23 mouse cellular contexts compared by ENCODE assay signal in the genomic region with DNA sequence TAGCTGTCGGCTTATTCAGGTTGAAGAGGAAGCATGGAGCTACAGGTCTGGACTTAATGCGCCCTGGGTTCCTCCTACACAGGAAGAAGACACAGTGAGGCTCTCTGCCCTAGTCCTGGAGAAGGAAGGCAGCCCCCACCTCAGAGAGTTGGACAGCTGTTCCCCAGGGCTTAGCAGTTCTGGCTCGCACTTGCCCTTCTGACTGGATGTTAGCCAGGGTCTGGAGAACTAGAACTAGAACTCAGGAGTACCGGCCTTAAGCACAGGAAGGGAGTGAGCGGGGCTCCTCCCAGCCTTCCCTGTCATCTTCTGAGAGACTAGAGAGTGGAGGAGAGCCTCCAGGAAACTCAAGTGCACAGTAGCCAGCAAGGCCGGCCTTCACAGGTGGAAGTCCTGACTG.
DNase-seq lines count a peak whose midpoint lies in the region; ATAC-seq lines count a peak whose summit lies in the region.
"Had no signal": no experiment of that assay in that cellular context is flagged by ENCODE, and none has a peak within 500 bp of the region (broad histone marks: within the 10 kb centered on the region; RNA-seq: fewer than 3 reads in every experiment).

No protein-coding gene starts in this region.

- H3K4me3 ChIP-seq in hindbrain, embryonic 15.5 days = no peak overlapping the region
- no peak overlapping the region for H3K4me3 ChIP-seq in hindbrain, embryonic 12.5 days
- H3K4me3 ChIP-seq: embryonic facial prominence, embryonic 10.5 days; limb, embryonic 12.5 days; midbrain, embryonic 13.5 days had no signal

- H3K9ac ChIP-seq in hindbrain, embryonic 15.5 days = no peak overlapping the region
- no peak overlapping the region for H3K9ac ChIP-seq in hindbrain, embryonic 12.5 days
- H3K9ac ChIP-seq: limb, embryonic 12.5 days; liver, postnatal 0 days; midbrain, embryonic 13.5 days had no signal

- peaks cover 10% of the 10 kb centered on the region for H3K27me3 ChIP-seq in hindbrain, embryonic 15.5 days
- H3K27me3 ChIP-seq in hindbrain, embryonic 12.5 days = peaks cover 51% of the 10 kb centered on the region

- H3K9me3 ChIP-seq in hindbrain, embryonic 15.5 days = no peaks in the 10 kb centered on the region
- H3K9me3 ChIP-seq in hindbrain, embryonic 12.5 days (replicated peaks) = no peaks in the 10 kb centered on the region
- H3K9me3 ChIP-seq: embryonic facial prominence, embryonic 10.5 days; limb, embryonic 12.5 days; midbrain, embryonic 13.5 days had no signal

- ATAC-seq in hindbrain, embryonic 15.5 days (ENCODE audit: low FRiP score, low read depth) = no peak
- ATAC-seq in hindbrain, embryonic 12.5 days (ENCODE audit: low FRiP score) = no peak
- no peak for ATAC-seq in megakaryocyte progenitor cell, adult 5-6 weeks (replicated peaks; ENCODE audit: poor library complexity)
- ATAC-seq: forebrain, embryonic 16.5 days; hindbrain, embryonic 16.5 days; intestine, embryonic 16.5 days; liver, postnatal 0 days; midbrain, embryonic 13.5 days had no signal

- H3K27ac ChIP-seq in hindbrain, embryonic 15.5 days (replicated peaks) = 0 out of 2 replicates have a peak overlapping the region, but pooled peaks have one; percentile 8
- no peak overlapping the region for H3K27ac ChIP-seq in hindbrain, embryonic 12.5 days
- H3K27ac ChIP-seq: midbrain, embryonic 13.5 days; stomach, postnatal 0 days had no signal

- DNase-seq in thymus, postnatal 0 days (ENCODE audit: low spot score) = peak; percentile 11
- DNase-seq in thymus, postnatal 36 days = no peak
- DNase-seq in heart, postnatal 25 days (ENCODE audit: low spot score) = peak; percentile 12
- DNase-seq in adrenal gland, postnatal 36 days = no peak
- DNase-seq: adrenal gland, postnatal 25 days; cerebellum, adult 9-10 months; gastrocnemius, postnatal 10 days; kidney, postnatal 36 days; layer of hippocampus, postnatal 36 days; liver, postnatal 0 days; lung, postnatal 14 days; thymus, adult 2 months had no signal

- no peaks in the 10 kb centered on the region for H3K36me3 ChIP-seq in hindbrain, embryonic 15.5 days
- no peaks in the 10 kb centered on the region for H3K36me3 ChIP-seq in hindbrain, embryonic 12.5 days
- H3K36me3 ChIP-seq: embryonic facial prominence, embryonic 10.5 days; limb, embryonic 12.5 days; midbrain, embryonic 13.5 days had no signal

- no peak overlapping the region for H3K4me2 ChIP-seq in hindbrain, embryonic 15.5 days
- H3K4me2 ChIP-seq in hindbrain, embryonic 12.5 days (replicated peaks) = no peak overlapping the region
- H3K4me2 ChIP-seq: liver, embryonic 11.5 days; midbrain, embryonic 13.5 days had no signal

- 73% methylated on average over 6 of the region's 6 CpGs for WGBS in hindbrain, embryonic 15.5 days
- 72% methylated on average over 6 of the region's 6 CpGs for WGBS in hindbrain, embryonic 12.5 days

- H3K4me1 ChIP-seq in hindbrain, embryonic 15.5 days (replicated peaks) = peaks cover 27% of the 10 kb centered on the region
- H3K4me1 ChIP-seq in hindbrain, embryonic 12.5 days = peaks cover 60% of the 10 kb centered on the region

- intact Hi-C loops in heart, postnatal 25 days (cut with DNase I) = no loop called here

Comparison
In these comparisons a context has a peak if more than half of its experiments do, and no peak if none do; other contexts are left out.
1. DNase-seq: peak in thymus, postnatal 0 days (single experiment) and heart, postnatal 25 days (single experiment); none in thymus, postnatal 36 days (0 of 2) and adrenal gland, postnatal 36 days (0 of 2).